Mouse (Mus musculus): ENCODE data around the gene Bgn. TPM values are rescaled to one million over a fixed set of nuclear protein-coding genes. Genes with fewer than 3 reads are reported as not detected.
A peak's percentile ranks its signal among the peaks of the same experiment; 100 is the strongest.

Gene Bgn
- polyA plus RNA-seq, 1 experiment from 2014 or later, result 243 TPM

- Histone ChIP-seq H3K9ac (no peak overlapping the region), H3K9me3 (no peaks in the 10 kb centered on the region), H3K27ac (no peak overlapping the region), H3K4me1 (no peaks in the 10 kb centered on the region), H3K4me2 (no peak overlapping the region), H3K4me3 (no peak overlapping the region), H3K27me3 (peaks cover 11% of the 10 kb centered on the region), H3K36me3 (no peaks in the 10 kb centered on the region)
- no peak for ATAC-seq (ENCODE audit: insufficient number of reproducible peaks, low FRiP score, low TSS enrichment, low read depth)
- WGBS, result 78% methylated on average over 9 of the region's 9 CpGs
Measured at GRCm38 (mm10) chrX:73525223-73526140, 42.1 kb downstream of the Bgn start.

GRCm38 (mm10) chrX:73526410-73526887, 43.0 kb downstream of the Bgn start:
- no peaks in the 10 kb centered on the region for H3K36me3 ChIP-seq
- no peaks in the 10 kb centered on the region for H3K9me3 ChIP-seq
- 51% methylated on average over 3 of the region's 3 CpGs for WGBS
- no peak overlapping the region for H3K27ac ChIP-seq
- H3K4me2 ChIP-seq, result no peak overlapping the region
- peaks cover 11% of the 10 kb centered on the region for H3K27me3 ChIP-seq
- H3K4me3 ChIP-seq, result no peak overlapping the region
- no peak overlapping the region for H3K9ac ChIP-seq
- H3K4me1 ChIP-seq, result no peaks in the 10 kb centered on the region
- ATAC-seq (ENCODE audit: insufficient number of reproducible peaks, low FRiP score, low TSS enrichment, low read depth), result peak; percentile 72; the same call in 1 of the 2 replicates

GRCm38 (mm10) chrX:73537875-73538274, 54.5 kb downstream of the Bgn start:
- ATAC-seq (ENCODE audit: insufficient number of reproducible peaks, low FRiP score, low TSS enrichment, low read depth), result no peak
- no peaks in the 10 kb centered on the region for H3K36me3 ChIP-seq
- H3K4me2 ChIP-seq, result no peak overlapping the region
- 80% methylated on average over 7 of the region's 7 CpGs for WGBS
- H3K4me1 ChIP-seq, result no peaks in the 10 kb centered on the region
- H3K9ac ChIP-seq, result no peak overlapping the region
- no peak overlapping the region for H3K4me3 ChIP-seq
- peaks cover 11% of the 10 kb centered on the region; the same call in 1 of the 2 replicates for H3K27me3 ChIP-seq
- no peaks in the 10 kb centered on the region for H3K9me3 ChIP-seq
- H3K27ac ChIP-seq, result no peak overlapping the region

- Histone ChIP-seq H3K9ac (no peak overlapping the region), H3K36me3 (no peaks in the 10 kb centered on the region), H3K9me3 (no peaks in the 10 kb centered on the region), H3K27me3 (peaks cover 4% of the 10 kb centered on the region; the same call in 1 of the 2 replicates), H3K27ac (no peak overlapping the region), H3K4me1 (no peaks in the 10 kb centered on the region), H3K4me2 (no peak overlapping the region), H3K4me3 (no peak overlapping the region)
- ATAC-seq (ENCODE audit: insufficient number of reproducible peaks, low FRiP score, low TSS enrichment, low read depth), result no peak
- 56% methylated on average over 3 of the region's 3 CpGs for WGBS
Measured at GRCm38 (mm10) chrX:73543340-73543739, 59.9 kb downstream of the Bgn start.

Other genes with a start within 250 kb of the Bgn start
- 0.14 and 0.22 TPM in 2 replicates for gene Xlr4c, start 240.5 kb upstream of the Bgn start, polyA plus RNA-seq (2015; fragmentation: Nextera tagmentation; extraction: Ambion mirVana)
- 0.37 TPM in 1 of 2 replicates, not detected in the other for gene Xlr3c, start 218.2 kb upstream of the Bgn start, polyA plus RNA-seq (2015; fragmentation: Nextera tagmentation; extraction: Ambion mirVana)
- not detected in 2 replicates for gene Xlr5a, start 190.6 kb upstream of the Bgn start, polyA plus RNA-seq (2015; fragmentation: Nextera tagmentation; extraction: Ambion mirVana)
- gene Xlr5c, start 190.6 kb upstream of the Bgn start, polyA plus RNA-seq (2015; fragmentation: Nextera tagmentation; extraction: Ambion mirVana), result not detected in 2 replicates
- gene Gm45015, start 146.8 kb upstream of the Bgn start, polyA plus RNA-seq (2015; fragmentation: Nextera tagmentation; extraction: Ambion mirVana), result not detected in 2 replicates
- gene Zfp275, start 141.0 kb upstream of the Bgn start, polyA plus RNA-seq (2015; fragmentation: Nextera tagmentation; extraction: Ambion mirVana), result 19.0 and 19.4 TPM in 2 replicates
- not detected in 2 replicates for gene Gm18336, start 84.9 kb upstream of the Bgn start, polyA plus RNA-seq (2015; fragmentation: Nextera tagmentation; extraction: Ambion mirVana)
- 0.14 and 0.15 TPM in 2 replicates for gene Zfp92, start 72.5 kb upstream of the Bgn start, polyA plus RNA-seq (2015; fragmentation: Nextera tagmentation; extraction: Ambion mirVana)
- 12.5 and 18.3 TPM in 2 replicates for gene Trex2, start 48.3 kb upstream of the Bgn start, polyA plus RNA-seq (2015; fragmentation: Nextera tagmentation; extraction: Ambion mirVana)
- 53.8 and 54.7 TPM in 2 replicates for gene Haus7, start 24.6 kb upstream of the Bgn start, polyA plus RNA-seq (2015; fragmentation: Nextera tagmentation; extraction: Ambion mirVana)
- gene Atp2b3, start 19.5 kb downstream of the Bgn start, polyA plus RNA-seq (2015; fragmentation: Nextera tagmentation; extraction: Ambion mirVana), result 0.41 and 0.97 TPM in 2 replicates
- gene Dusp9, start 155.8 kb downstream of the Bgn start, polyA plus RNA-seq (2015; fragmentation: Nextera tagmentation; extraction: Ambion mirVana), result 6.3 and 7.1 TPM in 2 replicates
- 15.6 and 16.2 TPM in 2 replicates for gene Pnck, start 176.5 kb downstream of the Bgn start, polyA plus RNA-seq (2015; fragmentation: Nextera tagmentation; extraction: Ambion mirVana)
- gene Slc6a8, start 189.5 kb downstream of the Bgn start, polyA plus RNA-seq (2015; fragmentation: Nextera tagmentation; extraction: Ambion mirVana), result 7.2 and 8.3 TPM in 2 replicates
- gene Bcap31, start 232.6 kb downstream of the Bgn start, polyA plus RNA-seq (2015; fragmentation: Nextera tagmentation; extraction: Ambion mirVana), result 271 and 276 TPM in 2 replicates
- gene Abcd1, start 233.0 kb downstream of the Bgn start, polyA plus RNA-seq (2015; fragmentation: Nextera tagmentation; extraction: Ambion mirVana), result 15.0 and 18.1 TPM in 2 replicates